Mouse (Mus musculus) stomach, embryonic 14.5 days (tissue): ENCODE data around the gene Cd63. TPM values are rescaled to one million over a fixed set of nuclear protein-coding genes. Genes with fewer than 3 reads are reported as not detected.

ENCODE experiments used
- ATAC-seq: fragments of 200-750 bp; cut with Nextera tagmentation; 2 replicates; pipeline ENCODE4 v1.8.0; 2017; ENCODE audit warnings: low read depth, moderate TSS enrichment; ENCODE audit not compliant: insufficient number of reproducible peaks, insufficient read depth, low FRiP score
- H3K27ac ChIP-seq: fragments of 300-500 bp; sonication (generic); 2 replicates; pipeline ENCODE4 v1.5.1; 2014; ENCODE audit warnings: mild to moderate bottlenecking, low read length, moderate library complexity, mixed read lengths
- H3K27me3 ChIP-seq: fragments of 300-500 bp; sonication (generic); 2 replicates; pipeline ENCODE4 v1.6.1; 2014; ENCODE audit warnings: low read length, control low read depth, mixed read lengths; ENCODE audit not compliant: control insufficient read depth, insufficient read depth
- H3K36me3 ChIP-seq: fragments of 300-500 bp; sonication (generic); 2 replicates; pipeline ENCODE4 v1.6.1; 2014; ENCODE audit warnings: mild to moderate bottlenecking, control low read depth, low read length, moderate library complexity, mixed read lengths; ENCODE audit not compliant: control insufficient read depth, insufficient read depth
- H3K4me1 ChIP-seq: fragments of 300-500 bp; sonication (generic); 2 replicates; pipeline ENCODE4 v1.6.1; 2014; ENCODE audit warnings: low read length, control low read depth, mixed read lengths; ENCODE audit not compliant: control insufficient read depth, insufficient read depth
- H3K4me2 ChIP-seq: fragments of 300-500 bp; sonication (generic); replicated peaks from 2 replicates; pipeline ENCODE4 v1.6.1; 2014; ENCODE audit warnings: low read depth, low read length, control low read depth
- H3K4me3 ChIP-seq: fragments of 300-500 bp; sonication (generic); 2 replicates; pipeline ENCODE4 v1.5.1; 2014; ENCODE audit warnings: low read depth, low read length, control low read depth
- H3K9ac ChIP-seq: fragments of 300-500 bp; sonication (generic); replicated peaks from 2 replicates; pipeline ENCODE4 v1.6.1; 2014; ENCODE audit warnings: low read depth, mild to moderate bottlenecking, control low read depth, low read length, moderate library complexity, mixed read lengths
- H3K9me3 ChIP-seq: fragments of 300-500 bp; sonication (generic); 2 replicates; pipeline ENCODE4 v1.6.1; 2016; ENCODE audit warnings: low read depth, low read length, control low read depth; ENCODE audit not compliant: control insufficient read depth
- WGBS: fragments of 180-500 bp; shearing (Covaris S2); extraction: QIAGEN DNeasy Blood & Tissue Kit; methylation state at CpG from one replicate; pipeline ENCODE4 v1.1.7; 2014; 5-methylcytosine and 5-hydroxymethylcytosine counted together
- polyA plus RNA-seq: library from polyadenylated mRNA; unstranded; fragments of >200 nt; fragmentation: Nextera tagmentation; extraction: Ambion mirVana; gene quantifications from 2 replicates; pipeline ENCODE4 v1.2.1, GENCODE M21; 2014

Cd63 gene
- polyA plus RNA-seq, 1 experiment from 2014 or later: 664 TPM

DNA sequence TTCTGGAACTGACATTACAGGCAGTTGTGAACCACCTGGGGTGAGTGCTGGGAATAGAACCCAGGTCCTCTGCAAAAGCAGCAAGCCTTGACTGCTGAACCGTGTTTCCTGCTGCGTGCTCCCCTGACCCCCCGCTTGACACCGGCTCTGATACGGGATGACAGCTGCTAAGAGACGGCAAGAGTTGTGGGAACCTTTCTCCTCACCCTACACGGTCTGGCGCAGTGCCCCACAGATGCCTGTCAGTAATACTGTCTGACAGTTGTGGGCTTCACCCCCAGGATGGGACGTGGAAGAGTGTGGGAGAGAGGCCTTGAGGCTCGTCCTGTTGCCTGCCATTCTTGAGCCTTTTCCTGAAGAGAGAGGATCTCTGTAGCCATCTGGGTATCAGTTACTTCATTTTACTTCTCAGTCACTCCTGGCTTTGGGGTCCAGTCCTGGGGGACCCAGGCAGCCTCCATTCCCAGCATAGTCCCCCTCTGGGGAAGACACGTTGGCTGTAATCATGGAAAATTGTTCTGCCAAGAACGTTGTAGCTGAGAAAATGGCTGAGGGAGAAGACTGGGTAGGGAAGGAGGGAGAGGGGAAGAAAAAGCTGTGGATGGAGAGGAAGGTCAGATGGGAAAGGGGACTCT is 37.1 kb downstream of the Cd63 start:
- Histone ChIP-seq H3K4me2 (no peak overlapping the region), H3K4me3 (no peak overlapping the region), H3K9me3 (no peaks in the 10 kb centered on the region), H3K36me3 (no peaks in the 10 kb centered on the region), H3K27ac (no peak overlapping the region), H3K27me3 (peaks cover 22% of the 10 kb centered on the region), H3K9ac (no peak overlapping the region), H3K4me1 (no peaks in the 10 kb centered on the region)
- WGBS: 72% methylated on average over 12 of the region's 12 CpGs
- no peak for ATAC-seq

DNA sequence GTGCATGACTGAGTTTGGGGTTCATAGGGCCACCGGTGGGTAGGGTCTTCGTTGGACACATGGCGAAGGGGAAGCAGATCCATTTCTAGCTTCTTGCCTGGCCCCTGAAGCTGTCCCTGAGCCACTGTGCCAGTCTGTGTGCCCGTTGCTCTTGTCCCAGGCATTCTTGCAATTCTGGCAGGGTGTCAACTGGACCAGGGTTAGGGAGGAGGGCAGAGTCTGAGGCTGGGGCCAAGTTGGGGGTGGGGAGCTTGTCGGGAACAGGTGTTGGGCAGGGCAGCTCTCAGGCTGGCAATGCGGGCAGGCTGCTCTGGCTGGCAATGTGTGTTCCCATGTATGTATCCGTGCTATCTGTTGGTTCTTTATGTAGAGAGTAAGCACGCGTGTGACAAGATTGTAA is 37.7 kb downstream of the Cd63 start:
- Histone ChIP-seq H3K27me3 (peaks cover 17% of the 10 kb centered on the region), H3K4me1 (no peaks in the 10 kb centered on the region), H3K36me3 (no peaks in the 10 kb centered on the region), H3K9ac (no peak overlapping the region), H3K4me3 (no peak overlapping the region), H3K27ac (no peak overlapping the region), H3K4me2 (no peak overlapping the region), H3K9me3 (no peaks in the 10 kb centered on the region)
- WGBS: 82% methylated on average over 9 of the region's 9 CpGs
- no peak for ATAC-seq

- no peak overlapping the region for H3K9ac ChIP-seq
- no peaks in the 10 kb centered on the region for H3K9me3 ChIP-seq
- no peak overlapping the region for H3K4me3 ChIP-seq
- no peaks in the 10 kb centered on the region for H3K36me3 ChIP-seq
- H3K27ac ChIP-seq: no peak overlapping the region
- H3K4me2 ChIP-seq: no peak overlapping the region
- H3K27me3 ChIP-seq: peaks cover 14% of the 10 kb centered on the region
- H3K4me1 ChIP-seq: no peaks in the 10 kb centered on the region
- WGBS: 40% methylated on average over 5 of the region's 5 CpGs
- no peak for ATAC-seq
Measured at GRCm38 (mm10) chr10:128938974-128939373, 38.2 kb downstream of the Cd63 start.

DNA sequence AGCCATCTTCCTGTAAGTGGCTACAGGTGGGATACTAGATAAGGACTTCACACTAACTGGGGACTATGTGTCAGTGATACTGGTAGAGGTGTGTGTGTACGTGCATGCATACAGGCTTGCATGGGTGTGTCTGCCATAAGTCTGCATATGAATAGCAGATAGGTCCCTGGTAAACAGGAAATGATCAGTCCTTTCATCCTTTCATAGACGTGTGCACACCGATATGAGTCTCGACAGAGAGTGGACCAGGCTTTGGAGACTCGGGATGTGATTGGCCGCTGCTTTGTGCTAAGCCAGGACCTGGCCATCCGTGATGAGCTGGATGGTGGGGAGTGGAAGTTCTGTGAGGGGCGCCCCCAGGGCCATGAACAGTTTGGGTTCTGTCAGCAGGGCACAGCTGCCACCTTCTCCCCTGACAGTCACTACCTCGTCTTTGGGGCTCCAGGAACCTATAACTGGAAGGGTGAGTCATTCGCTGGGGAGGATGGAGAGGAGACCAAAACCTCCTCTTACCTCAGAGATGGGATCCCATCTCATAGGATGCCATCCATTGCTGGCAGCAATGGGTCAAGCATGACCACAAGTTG is 39.8 kb downstream of the Cd63 start:
- Histone ChIP-seq H3K9ac (no peak overlapping the region), H3K27ac (no peak overlapping the region), H3K36me3 (no peaks in the 10 kb centered on the region), H3K4me3 (no peak overlapping the region), H3K4me1 (no peaks in the 10 kb centered on the region), H3K9me3 (no peaks in the 10 kb centered on the region), H3K4me2 (no peak overlapping the region), H3K27me3 (0 out of 2 replicates have a peak, but pooled peaks cover 3% of the 10 kb centered on the region)
- no peak for ATAC-seq
- 79% methylated on average over 10 of the region's 10 CpGs for WGBS

GRCm38 (mm10) chr10:128945675-128946074 is 44.9 kb downstream of the Cd63 start:
- H3K4me1 ChIP-seq: no peaks in the 10 kb centered on the region
- no peak overlapping the region for H3K4me3 ChIP-seq
- no peak for ATAC-seq
- no peak overlapping the region for H3K9ac ChIP-seq
- H3K9me3 ChIP-seq: 0 out of 2 replicates have a peak, but pooled peaks cover 2% of the 10 kb centered on the region
- H3K27ac ChIP-seq: no peak overlapping the region
- H3K36me3 ChIP-seq: no peaks in the 10 kb centered on the region
- H3K27me3 ChIP-seq: no peaks in the 10 kb centered on the region
- WGBS: 19% methylated on average over 3 of the region's 3 CpGs
- no peak overlapping the region for H3K4me2 ChIP-seq

DNA sequence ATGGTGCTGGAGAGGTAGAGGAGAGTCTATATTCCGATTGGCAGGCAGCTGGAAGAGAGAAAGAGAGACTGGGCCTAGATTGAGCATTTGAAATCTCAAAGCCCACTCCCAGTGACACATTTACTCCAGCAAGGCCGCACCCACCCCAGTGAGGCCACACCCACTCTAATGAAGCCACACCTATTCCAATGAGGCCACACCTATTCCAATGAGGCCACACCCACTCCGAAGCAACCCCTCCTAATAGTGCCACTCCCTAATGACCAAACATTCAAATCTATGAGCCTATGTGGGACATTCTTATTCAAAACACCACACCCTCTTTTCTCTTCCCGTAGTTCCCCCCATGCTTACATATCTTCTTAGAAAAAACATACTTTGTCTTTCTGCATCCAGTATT is 46.7 kb downstream of the Cd63 start:
- WGBS: 87% methylated on average over 4 of the region's 4 CpGs
- Histone ChIP-seq H3K4me3 (no peak overlapping the region), H3K27ac (no peak overlapping the region), H3K4me1 (no peaks in the 10 kb centered on the region), H3K4me2 (no peak overlapping the region), H3K9ac (no peak overlapping the region), H3K27me3 (no peaks in the 10 kb centered on the region), H3K9me3 (0 out of 2 replicates have a peak, but pooled peaks cover 2% of the 10 kb centered on the region), H3K36me3 (no peaks in the 10 kb centered on the region)
- ATAC-seq: no peak

DNA sequence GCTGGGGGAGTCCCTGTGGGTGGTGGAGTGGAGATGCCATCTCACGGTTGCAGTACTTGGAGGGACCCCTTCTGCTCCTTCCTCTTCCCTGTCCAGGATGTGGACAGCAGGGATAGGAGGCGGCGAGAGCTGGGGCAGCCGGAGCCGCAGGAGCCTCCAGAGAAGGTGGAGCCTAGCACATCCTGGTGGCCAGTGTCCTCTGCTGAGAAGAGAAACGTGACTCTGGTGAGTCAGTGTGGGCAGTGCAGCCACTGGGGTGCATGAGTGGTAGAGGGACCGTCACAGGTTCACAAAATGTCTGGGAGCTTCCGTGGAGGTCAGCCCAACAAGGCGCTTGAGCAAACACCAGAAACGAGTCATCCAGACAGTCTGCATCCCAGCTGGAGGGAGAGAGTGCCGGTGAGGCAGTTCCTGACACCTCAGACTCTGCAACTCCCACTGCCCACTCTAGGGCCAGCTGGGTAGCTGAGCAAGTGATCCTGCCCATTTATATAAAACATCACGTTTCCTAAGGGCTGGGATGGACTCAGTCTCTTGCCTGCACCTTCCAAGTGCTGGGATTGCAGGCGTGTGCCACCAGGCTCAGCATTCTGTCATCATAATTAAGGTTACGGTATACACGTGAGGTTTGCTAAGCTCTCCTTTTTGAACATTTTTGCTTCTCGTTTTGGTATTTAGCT is 49.6 kb downstream of the Cd63 start:
- Histone ChIP-seq H3K4me2 (no peak overlapping the region), H3K27ac (no peak overlapping the region), H3K9me3 (0 out of 2 replicates have a peak, but pooled peaks cover 2% of the 10 kb centered on the region), H3K9ac (no peak overlapping the region), H3K27me3 (no peaks in the 10 kb centered on the region), H3K36me3 (no peaks in the 10 kb centered on the region), H3K4me1 (no peaks in the 10 kb centered on the region), H3K4me3 (no peak overlapping the region)
- 55% methylated on average over 16 of the region's 16 CpGs for WGBS
- no peak for ATAC-seq

DNA sequence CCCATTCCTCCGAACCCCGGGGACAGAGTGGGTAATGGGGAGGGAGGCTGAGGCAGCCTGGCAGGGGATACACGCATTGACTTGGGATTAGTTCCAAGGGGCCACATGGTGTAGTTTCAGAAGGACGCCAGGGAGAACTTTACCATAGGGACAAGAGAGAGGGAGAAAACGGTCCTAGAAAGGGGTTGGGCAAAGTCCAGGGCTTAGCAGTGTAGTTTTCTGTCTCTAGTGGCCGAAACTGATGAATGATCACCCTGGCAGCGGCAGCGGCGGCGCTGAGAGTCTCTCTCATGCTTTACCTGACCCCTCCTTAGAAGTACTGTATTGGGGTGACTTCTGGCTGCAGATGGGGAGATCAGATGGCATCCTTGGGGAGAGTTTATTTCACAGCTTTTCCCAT is 57.6 kb downstream of the Cd63 start:
- Histone ChIP-seq H3K9me3 (no peaks in the 10 kb centered on the region), H3K27ac (no peak overlapping the region), H3K27me3 (no peaks in the 10 kb centered on the region), H3K36me3 (no peaks in the 10 kb centered on the region), H3K4me2 (no peak overlapping the region), H3K9ac (no peak overlapping the region), H3K4me1 (no peaks in the 10 kb centered on the region), H3K4me3 (no peak overlapping the region)
- ATAC-seq: no peak
- 66% methylated on average over 10 of the region's 10 CpGs for WGBS
